Mouse (Mus musculus) stomach, postnatal 0 days (tissue): ENCODE data around the gene Xylt2. TPM values are rescaled to one million over a fixed set of nuclear protein-coding genes. Genes with fewer than 3 reads are reported as not detected.

ENCODE experiments used
- ATAC-seq: fragments of 200-750 bp; cut with Nextera tagmentation; 2 replicates; pipeline ENCODE4 v1.8.0; 2017; ENCODE audit not compliant: low FRiP score, low TSS enrichment
- DNase-seq: peaks from one replicate; pipeline ENCODE4 v3.0.0-alpha.2; 2016; ENCODE audit warnings: low spot score
- H3K27ac ChIP-seq: fragments of 300-500 bp; sonication (generic); replicated peaks from 2 replicates; pipeline ENCODE4 v1.5.1; 2014; ENCODE audit warnings: mild to moderate bottlenecking, control low read depth
- H3K27me3 ChIP-seq: fragments of 300-500 bp; sonication (generic); 2 replicates; pipeline ENCODE4 v1.6.1; 2014; ENCODE audit warnings: low read length; ENCODE audit not compliant: control insufficient read depth, insufficient read depth
- H3K36me3 ChIP-seq: fragments of 300-500 bp; sonication (generic); 2 replicates; pipeline ENCODE4 v1.6.1; 2014; ENCODE audit warnings: low read length, mixed read lengths; ENCODE audit not compliant: control insufficient read depth, insufficient read depth
- H3K4me1 ChIP-seq: fragments of 300-500 bp; sonication (generic); replicated peaks from 2 replicates; pipeline ENCODE4 v1.6.1; 2014; ENCODE audit warnings: antibody characterized with exemption; ENCODE audit not compliant: control insufficient read depth, insufficient read depth
- H3K4me2 ChIP-seq: fragments of 300-500 bp; sonication (generic); replicated peaks from 2 replicates; pipeline ENCODE4 v1.6.1; 2014; ENCODE audit warnings: low read depth, mild to moderate bottlenecking, control low read depth, moderate library complexity
- H3K4me3 ChIP-seq: fragments of 300-500 bp; sonication (generic); 2 replicates; pipeline ENCODE4 v1.5.1; 2014; ENCODE audit warnings: low read depth, low read length, control low read depth
- H3K9ac ChIP-seq: fragments of 300-500 bp; sonication (generic); 2 replicates; pipeline ENCODE4 v1.6.1; 2014; ENCODE audit warnings: mild to moderate bottlenecking, low read length, control low read depth, mixed read lengths
- H3K9me3 ChIP-seq: fragments of 300-500 bp; sonication (generic); 2 replicates; pipeline ENCODE4 v1.6.1; 2016; ENCODE audit warnings: low read length; ENCODE audit not compliant: control insufficient read depth
- CTCF ChIP-seq: IDR thresholded peaks from 2 replicates; pipeline ENCODE4 v1.5.1; 2016; ENCODE audit warnings: antibody characterized with exemption, low read depth, mild to moderate bottlenecking, moderate library complexity
- EP300 ChIP-seq: optimal IDR thresholded peaks from 2 replicates; pipeline ENCODE3; 2016; ENCODE audit warnings: antibody characterized with exemption
- WGBS: fragments of 180-500 bp; shearing (Covaris S2); extraction: QIAGEN DNeasy Blood & Tissue Kit; methylation state at CpG from one replicate; pipeline ENCODE4 v1.1.7; 2014; 5-methylcytosine and 5-hydroxymethylcytosine counted together
- polyA plus RNA-seq: library from polyadenylated mRNA; unstranded; fragments of >200 nt; fragmentation: Nextera tagmentation; extraction: Ambion mirVana; gene quantifications from 2 replicates; pipeline ENCODE4 v1.2.1, GENCODE M21; 2015

The Xylt2 gene
- polyA plus RNA-seq, 1 experiment from 2014 or later, result 8.4 TPM

GRCm38 (mm10) chr11:94682427-94682826, 5.1 kb upstream of the Xylt2 start:
- Histone ChIP-seq H3K27me3 (no peaks in the 10 kb centered on the region), H3K4me3 (no peak overlapping the region), H3K36me3 (no peaks in the 10 kb centered on the region), H3K9me3 (no peaks in the 10 kb centered on the region), H3K27ac (no peak overlapping the region), H3K4me2 (no peak overlapping the region), H3K4me1 (no peaks in the 10 kb centered on the region), H3K9ac (no peak overlapping the region)
- TF ChIP-seq CTCF, result no peak
- whole genome bisulfite sequencing, result 79% methylated on average over 7 of the region's 7 CpGs
- ATAC-seq (no peak), DNase-seq (no peak)

- H3K9ac ChIP-seq, result no peak overlapping the region
- no peaks in the 10 kb centered on the region for H3K4me1 ChIP-seq
- H3K27ac ChIP-seq, result no peak overlapping the region
- no peak overlapping the region for H3K4me2 ChIP-seq
- H3K4me3 ChIP-seq, result no peak overlapping the region
- WGBS, result 70% methylated on average over 4 of the region's 4 CpGs
- no peaks in the 10 kb centered on the region for H3K9me3 ChIP-seq
- TF ChIP-seq EP300, result no peak
- TF ChIP-seq CTCF, result no peak
- no peaks in the 10 kb centered on the region for H3K36me3 ChIP-seq
- no peaks in the 10 kb centered on the region for H3K27me3 ChIP-seq
- DNase-seq (no peak), ATAC-seq (no peak)
Observed at GRCm38 (mm10) chr11:94681640-94682039, 4.3 kb upstream of the Xylt2 start.

GRCm38 (mm10) chr11:94680639-94681038, 3.3 kb upstream of the Xylt2 start:
- no peak for TF ChIP-seq EP300
- peak; percentile 34; the same call in 1 of the 2 replicates for TF ChIP-seq CTCF
- 0 out of 2 replicates have a peak, but pooled peaks cover 4% of the 10 kb centered on the region for H3K4me1 ChIP-seq
- no peak overlapping the region for H3K4me3 ChIP-seq
- no peak overlapping the region for H3K9ac ChIP-seq
- H3K9me3 ChIP-seq, result no peaks in the 10 kb centered on the region
- no peak overlapping the region for H3K27ac ChIP-seq
- ATAC-seq (no peak), DNase-seq (no peak)
- no peaks in the 10 kb centered on the region for H3K36me3 ChIP-seq
- no peaks in the 10 kb centered on the region for H3K27me3 ChIP-seq
- H3K4me2 ChIP-seq, result no peak overlapping the region

GRCm38 (mm10) chr11:94677607-94678145, 361 bp upstream of the Xylt2 start:
- H3K27ac ChIP-seq, result no peak overlapping the region
- DNase-seq, result no peak
- ATAC-seq, result no peak
- 26% methylated on average over 15 of the region's 15 CpGs for WGBS
- H3K4me1 ChIP-seq, result 0 out of 2 replicates have a peak, but pooled peaks cover 4% of the 10 kb centered on the region
- peak overlapping the region; percentile 97 for H3K4me3 ChIP-seq
- H3K9ac ChIP-seq, result peak overlapping the region; percentile 51
- no peaks in the 10 kb centered on the region for H3K36me3 ChIP-seq
- H3K9me3 ChIP-seq, result no peaks in the 10 kb centered on the region
- H3K4me2 ChIP-seq, result peak overlapping the region; percentile 91
- TF ChIP-seq CTCF (no peak), EP300 (no peak)
- H3K27me3 ChIP-seq, result no peaks in the 10 kb centered on the region

GRCm38 (mm10) chr11:94676308-94676707, 1.0 kb downstream of the Xylt2 start:
- no peak for TF ChIP-seq CTCF
- TF ChIP-seq EP300, result no peak
- no peaks in the 10 kb centered on the region for H3K36me3 ChIP-seq
- H3K4me2 ChIP-seq, result peak overlapping the region; percentile 91
- H3K9me3 ChIP-seq, result no peaks in the 10 kb centered on the region
- 0 out of 2 replicates have a peak, but pooled peaks cover 4% of the 10 kb centered on the region for H3K4me1 ChIP-seq
- peak overlapping the region; percentile 97 for H3K9ac ChIP-seq
- no peak for ATAC-seq
- H3K27me3 ChIP-seq, result no peaks in the 10 kb centered on the region
- no peak for DNase-seq
- peak overlapping the region; percentile 97 for H3K4me3 ChIP-seq
- WGBS, result 35% methylated on average over 4 of the region's 4 CpGs
- H3K27ac ChIP-seq, result no peak overlapping the region; the same call in 1 of the 2 replicates

- H3K27me3 ChIP-seq, result no peaks in the 10 kb centered on the region
- WGBS, result 71% methylated on average over 5 of the region's 5 CpGs
Observed at GRCm38 (mm10) chr11:94675446-94675845, 1.9 kb downstream of the Xylt2 start.

More at GRCm38 (mm10) chr11:94675446-94675845, 1.9 kb downstream of the Xylt2 start:
- H3K9me3 ChIP-seq, result no peaks in the 10 kb centered on the region
- H3K27ac ChIP-seq, result no peak overlapping the region
- TF ChIP-seq CTCF (peak; percentile 22; the same call in 1 of the 2 replicates), EP300 (no peak)
- ATAC-seq (no peak), DNase-seq (no peak)
- H3K4me1 ChIP-seq, result 0 out of 2 replicates have a peak, but pooled peaks cover 4% of the 10 kb centered on the region
- no peak overlapping the region for H3K4me3 ChIP-seq
- H3K9ac ChIP-seq, result no peak overlapping the region
- no peaks in the 10 kb centered on the region for H3K36me3 ChIP-seq
- H3K4me2 ChIP-seq, result no peak overlapping the region
